Mouse (Mus musculus) kidney, embryonic 15.5 days (tissue): ENCODE results near the gene Rtkn2. TPM values are rescaled to one million over a fixed set of nuclear protein-coding genes. Genes with fewer than 3 reads are reported as not detected.

Experiments used
- ATAC-seq: fragments of 200-750 bp; cut with Nextera tagmentation; replicated peaks from 2 replicates; pipeline ENCODE4 v1.8.0; 2017; ENCODE audit warnings: moderate TSS enrichment; ENCODE audit not compliant: low FRiP score
- H3K27ac ChIP-seq: fragments of 300-500 bp; sonication (generic); 2 replicates; pipeline ENCODE4 v1.5.1; 2015; ENCODE audit warnings: mild to moderate bottlenecking, inconsistent platforms
- H3K27me3 ChIP-seq: fragments of 300-500 bp; sonication (generic); 2 replicates; pipeline ENCODE4 v1.6.1; 2015; ENCODE audit warnings: inconsistent platforms
- H3K36me3 ChIP-seq: fragments of 300-500 bp; sonication (generic); 2 replicates; pipeline ENCODE4 v1.6.1; 2015; ENCODE audit warnings: inconsistent platforms
- H3K4me1 ChIP-seq: fragments of 300-500 bp; sonication (generic); 2 replicates; pipeline ENCODE4 v1.6.1; 2015; ENCODE audit warnings: inconsistent platforms
- H3K4me2 ChIP-seq: fragments of 300-500 bp; sonication (generic); 2 replicates; pipeline ENCODE4 v1.6.1; 2015; ENCODE audit warnings: moderate library complexity, mild to moderate bottlenecking, inconsistent platforms
- H3K4me3 ChIP-seq: fragments of 300-500 bp; sonication (generic); replicated peaks from 2 replicates; pipeline ENCODE4 v1.5.1; 2015; ENCODE audit warnings: mild to moderate bottlenecking, inconsistent platforms
- H3K9ac ChIP-seq: fragments of 300-500 bp; sonication (generic); 2 replicates; pipeline ENCODE4 v1.6.1; 2015; ENCODE audit warnings: mild to moderate bottlenecking, inconsistent platforms
- H3K9me3 ChIP-seq: fragments of 300-500 bp; sonication (generic); replicated peaks from 2 replicates; pipeline ENCODE4 v1.6.1; 2016; ENCODE audit warnings: inconsistent platforms
- WGBS: fragments of 180-500 bp; shearing (Covaris S2); methylation state at CpG from one replicate; pipeline ENCODE4 v1.1.7; 2015; ENCODE audit warnings: mixed read lengths; 5-methylcytosine and 5-hydroxymethylcytosine counted together
- polyA plus RNA-seq: library from polyadenylated mRNA; unstranded; fragments of >200 nt; fragmentation: Nextera tagmentation; extraction: Ambion mirVana; gene quantifications from 2 replicates; pipeline ENCODE4 v1.2.1, GENCODE M21; 2015

Rtkn2 gene
- polyA plus RNA-seq, 1 experiment from 2014 or later, result 9.3 TPM

GRCm38 (mm10) chr10:68066173-68066572 is 86.8 kb downstream of the Rtkn2 start:
- Histone ChIP-seq H3K9ac (no peak overlapping the region), H3K4me2 (no peak overlapping the region), H3K36me3 (no peaks in the 10 kb centered on the region), H3K4me1 (peaks cover 4% of the 10 kb centered on the region), H3K27ac (no peak overlapping the region), H3K4me3 (no peak overlapping the region), H3K27me3 (no peaks in the 10 kb centered on the region), H3K9me3 (no peaks in the 10 kb centered on the region)
- no peak for ATAC-seq
- 84% methylated on average over 5 of the region's 5 CpGs for WGBS

GRCm38 (mm10) chr10:68067961-68068360 is 88.6 kb downstream of the Rtkn2 start:
- H3K36me3 ChIP-seq, result no peaks in the 10 kb centered on the region
- H3K27ac ChIP-seq, result no peak overlapping the region
- no peaks in the 10 kb centered on the region for H3K27me3 ChIP-seq
- no peaks in the 10 kb centered on the region for H3K9me3 ChIP-seq
- peaks cover 3% of the 10 kb centered on the region; the same call in 1 of the 2 replicates for H3K4me1 ChIP-seq
- H3K9ac ChIP-seq, result no peak overlapping the region
- WGBS, result 86% methylated on average over 5 of the region's 5 CpGs
- no peak overlapping the region for H3K4me3 ChIP-seq
- no peak for ATAC-seq
- no peak overlapping the region for H3K4me2 ChIP-seq

DNA sequence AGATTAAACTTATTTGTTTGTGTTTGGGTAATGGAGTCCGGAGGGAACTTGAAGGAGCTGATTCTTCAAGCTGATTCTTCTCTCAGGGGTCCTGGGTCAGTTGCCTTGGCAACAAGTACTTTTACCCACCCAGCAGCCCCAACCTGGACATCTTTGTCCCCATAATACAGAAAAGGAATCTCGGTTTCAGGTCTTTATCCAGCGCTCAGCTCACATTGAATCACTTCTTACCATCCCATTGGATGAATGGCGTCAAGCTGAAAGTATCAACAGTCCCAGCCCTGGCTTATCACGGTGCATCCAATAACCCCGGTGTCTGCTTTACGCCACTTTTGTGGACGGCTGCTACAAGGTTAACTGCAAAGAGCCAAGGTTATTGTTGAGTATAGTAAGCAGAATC is 89.1 kb downstream of the Rtkn2 start:
- WGBS, result 87% methylated on average over 8 of the region's 8 CpGs
- no peak for ATAC-seq
- H3K4me3 ChIP-seq, result no peak overlapping the region
- H3K27ac ChIP-seq, result no peak overlapping the region
- H3K36me3 ChIP-seq, result no peaks in the 10 kb centered on the region
- H3K27me3 ChIP-seq, result no peaks in the 10 kb centered on the region
- H3K9ac ChIP-seq, result no peak overlapping the region
- no peak overlapping the region for H3K4me2 ChIP-seq
- peaks cover 3% of the 10 kb centered on the region; the same call in 1 of the 2 replicates for H3K4me1 ChIP-seq
- H3K9me3 ChIP-seq, result no peaks in the 10 kb centered on the region

DNA sequence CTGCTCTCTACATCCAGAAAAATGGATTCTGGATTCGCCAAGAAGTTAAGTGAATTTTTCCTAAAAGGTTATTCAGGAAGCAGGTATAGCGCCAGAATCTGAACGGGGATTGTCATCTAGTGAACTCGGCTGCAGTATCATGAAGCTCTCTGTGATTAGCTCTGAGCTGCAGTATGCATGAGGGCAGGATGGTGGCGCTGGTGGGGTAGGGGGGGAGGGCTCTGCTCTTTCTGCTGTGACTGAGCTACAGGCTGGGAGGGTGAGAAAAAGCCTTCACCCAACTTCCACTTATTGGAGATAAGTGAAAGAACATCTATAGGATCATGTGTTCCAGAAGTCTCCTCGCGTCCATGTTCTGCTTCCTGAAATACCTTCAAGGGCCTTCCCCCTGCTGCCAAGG is 91.7 kb downstream of the Rtkn2 start:
- Histone ChIP-seq H3K4me2 (no peak overlapping the region), H3K36me3 (no peaks in the 10 kb centered on the region), H3K27me3 (no peaks in the 10 kb centered on the region), H3K4me3 (no peak overlapping the region), H3K9ac (no peak overlapping the region), H3K9me3 (no peaks in the 10 kb centered on the region), H3K27ac (no peak overlapping the region), H3K4me1 (peaks cover 4% of the 10 kb centered on the region; the same call in 1 of the 2 replicates)
- WGBS, result 90% methylated on average over 7 of the region's 7 CpGs
- no peak for ATAC-seq

DNA sequence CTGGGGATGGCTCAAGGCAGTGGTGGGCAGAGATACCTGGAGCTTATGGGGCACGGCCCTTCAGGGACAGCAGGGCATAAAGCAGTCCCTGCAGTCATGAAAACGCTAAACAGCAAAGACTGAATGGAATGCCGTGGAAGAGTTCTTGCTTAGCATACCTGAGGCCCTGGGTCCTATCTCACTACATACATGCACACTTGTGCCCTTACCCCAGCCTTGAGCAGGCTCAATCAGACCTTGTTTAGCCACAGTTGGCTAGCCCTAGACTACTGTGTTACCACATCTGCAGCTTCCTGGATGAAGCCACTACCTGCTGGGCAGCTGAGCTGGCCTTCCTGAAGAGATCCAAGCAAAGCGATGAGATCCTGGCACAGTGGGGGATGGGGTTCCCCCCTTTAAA is 93.3 kb downstream of the Rtkn2 start:
- H3K27me3 ChIP-seq, result no peaks in the 10 kb centered on the region
- no peaks in the 10 kb centered on the region for H3K9me3 ChIP-seq
- no peak overlapping the region for H3K9ac ChIP-seq
- 90% methylated on average over 4 of the region's 4 CpGs for WGBS
- no peak overlapping the region for H3K27ac ChIP-seq
- H3K4me2 ChIP-seq, result no peak overlapping the region
- no peak overlapping the region for H3K4me3 ChIP-seq
- H3K4me1 ChIP-seq, result peaks cover 4% of the 10 kb centered on the region; the same call in 1 of the 2 replicates
- no peak for ATAC-seq
- no peaks in the 10 kb centered on the region for H3K36me3 ChIP-seq

GRCm38 (mm10) chr10:68074291-68074690 is 94.9 kb downstream of the Rtkn2 start:
- ATAC-seq, result no peak
- no peak overlapping the region for H3K4me2 ChIP-seq
- H3K27me3 ChIP-seq, result no peaks in the 10 kb centered on the region
- no peak overlapping the region for H3K27ac ChIP-seq
- peaks cover 4% of the 10 kb centered on the region; the same call in 1 of the 2 replicates for H3K4me1 ChIP-seq
- no peaks in the 10 kb centered on the region for H3K9me3 ChIP-seq
- WGBS, result 88% methylated on average over 12 of the region's 12 CpGs
- no peaks in the 10 kb centered on the region for H3K36me3 ChIP-seq
- H3K9ac ChIP-seq, result no peak overlapping the region
- H3K4me3 ChIP-seq, result no peak overlapping the region

- Histone ChIP-seq H3K4me3 (no peak overlapping the region), H3K9ac (no peak overlapping the region), H3K27me3 (no peaks in the 10 kb centered on the region), H3K4me1 (peaks cover 4% of the 10 kb centered on the region; the same call in 1 of the 2 replicates), H3K36me3 (no peaks in the 10 kb centered on the region), H3K9me3 (no peaks in the 10 kb centered on the region), H3K27ac (no peak overlapping the region), H3K4me2 (no peak overlapping the region)
- 92% methylated on average over 5 of the region's 5 CpGs for WGBS
- ATAC-seq, result no peak
Observed at GRCm38 (mm10) chr10:68075181-68075580, 95.8 kb downstream of the Rtkn2 start.

- no peaks in the 10 kb centered on the region for H3K27me3 ChIP-seq
- H3K4me2 ChIP-seq, result no peak overlapping the region
- H3K36me3 ChIP-seq, result no peaks in the 10 kb centered on the region
- no peak for ATAC-seq
- H3K27ac ChIP-seq, result no peak overlapping the region
- H3K9me3 ChIP-seq, result no peaks in the 10 kb centered on the region
- H3K4me3 ChIP-seq, result no peak overlapping the region
- WGBS, result 95% methylated on average over 3 of the region's 3 CpGs
- H3K9ac ChIP-seq, result no peak overlapping the region
- H3K4me1 ChIP-seq, result peaks cover 4% of the 10 kb centered on the region; the same call in 1 of the 2 replicates
Observed at GRCm38 (mm10) chr10:68078708-68079107, 99.3 kb downstream of the Rtkn2 start.

DNA sequence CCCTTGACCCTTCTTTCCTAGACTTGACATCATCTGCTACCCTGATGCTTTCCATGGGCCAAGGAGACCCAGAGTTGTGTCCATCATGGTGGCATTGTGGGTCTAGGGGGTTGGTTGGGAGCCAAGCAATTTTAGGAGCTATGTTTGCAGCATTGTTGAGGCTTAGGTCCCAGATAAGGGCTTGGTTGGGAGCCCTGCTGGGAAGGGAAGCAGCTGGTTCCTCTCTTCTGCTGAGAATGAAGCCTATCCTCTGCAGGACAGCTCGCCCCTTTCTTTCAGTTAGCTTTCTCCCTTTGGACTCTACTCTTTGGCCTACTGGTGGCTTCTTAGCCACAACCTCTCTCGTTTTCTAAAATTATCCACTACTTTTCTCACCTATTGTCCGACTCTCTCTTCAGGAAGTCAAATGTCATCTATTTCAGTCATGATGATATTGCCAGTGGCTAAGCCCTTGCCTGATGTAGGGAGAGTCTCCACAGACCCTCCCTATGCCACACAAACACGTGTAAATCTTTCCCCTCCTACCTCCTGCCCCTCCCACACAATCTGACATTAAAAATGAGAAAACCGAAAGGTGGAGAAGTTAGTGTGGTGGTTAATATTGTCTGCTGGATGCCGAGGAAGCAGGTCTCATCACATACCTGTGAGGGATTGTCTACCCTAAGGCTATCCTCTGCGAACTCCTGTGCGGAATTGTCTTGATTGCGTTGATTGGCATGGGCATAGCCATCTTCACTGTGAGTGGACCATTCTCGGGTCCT is 100.7 kb downstream of the Rtkn2 start:
- no peak overlapping the region for H3K4me3 ChIP-seq
- ATAC-seq, result no peak
- H3K4me2 ChIP-seq, result no peak overlapping the region
- WGBS, result 79% methylated on average over 10 of the region's 10 CpGs
- no peaks in the 10 kb centered on the region for H3K4me1 ChIP-seq
- H3K9ac ChIP-seq, result no peak overlapping the region
- no peak overlapping the region for H3K27ac ChIP-seq
- no peaks in the 10 kb centered on the region for H3K27me3 ChIP-seq
- H3K9me3 ChIP-seq, result no peaks in the 10 kb centered on the region
- no peaks in the 10 kb centered on the region for H3K36me3 ChIP-seq

DNA sequence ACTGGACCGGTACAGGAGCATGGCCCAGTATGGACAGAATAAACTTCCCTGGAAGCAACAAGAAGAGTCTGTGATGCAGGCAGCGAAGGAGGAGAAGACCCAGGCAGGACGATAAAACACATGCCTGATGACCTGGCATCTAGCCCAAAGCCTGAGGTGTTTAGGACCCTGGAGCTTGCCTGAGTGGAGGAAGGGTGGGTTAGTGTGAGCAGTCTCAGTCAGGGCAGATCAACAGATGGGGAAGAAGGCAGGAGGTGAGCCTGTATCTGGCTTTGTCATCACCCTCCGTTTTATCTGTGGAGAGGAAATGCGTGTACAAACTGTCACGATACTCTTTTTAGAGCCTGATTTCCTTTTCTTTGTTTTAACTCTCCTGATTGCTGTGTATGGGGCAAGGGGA is 102.3 kb downstream of the Rtkn2 start:
- 57% methylated on average over 6 of the region's 6 CpGs for WGBS
- no peaks in the 10 kb centered on the region for H3K27me3 ChIP-seq
- H3K4me2 ChIP-seq, result no peak overlapping the region
- no peak overlapping the region for H3K9ac ChIP-seq
- H3K36me3 ChIP-seq, result no peaks in the 10 kb centered on the region
- H3K4me3 ChIP-seq, result no peak overlapping the region
- H3K4me1 ChIP-seq, result no peaks in the 10 kb centered on the region
- H3K27ac ChIP-seq, result no peak overlapping the region
- no peaks in the 10 kb centered on the region for H3K9me3 ChIP-seq
- ATAC-seq, result no peak

- H3K27me3 ChIP-seq, result no peaks in the 10 kb centered on the region
- WGBS, result 79% methylated on average over 4 of the region's 4 CpGs
- ATAC-seq, result no peak
Observed at GRCm38 (mm10) chr10:68085574-68085973, 106.2 kb downstream of the Rtkn2 start.

DNA sequence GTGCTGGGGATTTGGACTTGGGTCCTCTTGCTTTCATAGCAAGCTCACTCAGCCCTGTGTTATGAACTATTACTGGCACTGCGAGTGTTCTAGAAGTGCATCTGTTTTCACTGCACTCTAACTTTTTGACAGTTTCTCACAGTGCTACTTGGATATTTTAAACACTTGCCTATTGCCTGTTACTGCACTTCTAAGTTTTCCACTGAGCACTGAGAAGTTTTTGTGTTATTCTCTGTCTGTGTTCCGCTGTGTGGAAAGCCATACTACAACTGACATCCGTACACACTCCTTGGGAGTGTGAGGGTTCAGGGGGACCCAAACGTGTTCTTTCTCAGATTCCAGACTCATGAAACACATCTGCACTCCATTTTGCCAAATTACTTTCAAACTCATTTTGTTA is 107.6 kb downstream of the Rtkn2 start:
- Histone ChIP-seq H3K9ac (no peak overlapping the region), H3K4me1 (peaks cover 13% of the 10 kb centered on the region), H3K4me2 (no peak overlapping the region), H3K36me3 (no peaks in the 10 kb centered on the region), H3K27me3 (no peaks in the 10 kb centered on the region), H3K9me3 (no peaks in the 10 kb centered on the region), H3K4me3 (no peak overlapping the region), H3K27ac (no peak overlapping the region)
- whole genome bisulfite sequencing, result 78% methylated on average over 4 of the region's 4 CpGs
- ATAC-seq, result no peak

More at GRCm38 (mm10) chr10:68085574-68085973, 106.2 kb downstream of the Rtkn2 start:
- Histone ChIP-seq H3K9me3 (no peaks in the 10 kb centered on the region), H3K27ac (no peak overlapping the region), H3K4me1 (peaks cover 4% of the 10 kb centered on the region), H3K9ac (no peak overlapping the region), H3K4me3 (no peak overlapping the region), H3K36me3 (no peaks in the 10 kb centered on the region), H3K4me2 (no peak overlapping the region)

GRCm38 (mm10) chr10:68087722-68088121 is 108.4 kb downstream of the Rtkn2 start:
- Histone ChIP-seq H3K9ac (no peak overlapping the region), H3K36me3 (peaks cover 5% of the 10 kb centered on the region), H3K27me3 (no peaks in the 10 kb centered on the region), H3K4me1 (peaks cover 13% of the 10 kb centered on the region), H3K27ac (no peak overlapping the region), H3K4me2 (no peak overlapping the region), H3K4me3 (no peak overlapping the region), H3K9me3 (no peaks in the 10 kb centered on the region)
- 89% methylated on average over 3 of the region's 3 CpGs for WGBS
- ATAC-seq, result no peak
